Mouse (Mus musculus): ENCODE results near the gene Foxo4.

DNA sequence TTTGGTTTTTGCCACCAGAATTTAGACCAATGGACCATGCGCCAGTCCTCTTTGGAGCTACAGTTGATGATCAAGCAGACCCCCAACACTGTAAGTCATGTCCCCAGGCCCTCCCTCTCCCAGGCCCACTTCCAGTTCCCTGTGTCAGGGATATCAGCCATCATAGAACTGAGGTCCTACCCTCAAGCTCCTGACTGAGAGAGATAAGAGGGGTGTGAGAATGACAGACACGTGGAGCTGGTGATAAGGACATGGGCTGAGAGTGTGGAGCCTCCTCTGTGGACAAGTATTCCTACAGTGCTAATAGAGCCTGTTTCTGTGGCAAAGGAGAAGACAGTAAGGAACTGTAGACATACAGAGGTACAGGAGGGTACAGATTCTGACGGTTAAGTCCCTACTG lies 33.2 kb downstream of the Foxo4 start:
- TF ChIP-seq POLR2A (IDR thresholded peaks at IDR 0.05; ENCODE audit: borderline replicate concordance, extremely low read depth, low read depth, low read length) (no peak), CTCF (IDR thresholded peaks at IDR 0.05; ENCODE audit: insufficient read depth, low read length) (no peak)

All from lung, adult 2 months (tissue).